Mouse (Mus musculus): ENCODE measurements around the gene Arid3a. TPM values are rescaled to one million over a fixed set of nuclear protein-coding genes. Genes with fewer than 3 reads are reported as not detected.

The Arid3a gene
- total and polyA plus RNA-seq, 3 experiments, result 48.4 to 114 (median 94.4) TPM

DNA sequence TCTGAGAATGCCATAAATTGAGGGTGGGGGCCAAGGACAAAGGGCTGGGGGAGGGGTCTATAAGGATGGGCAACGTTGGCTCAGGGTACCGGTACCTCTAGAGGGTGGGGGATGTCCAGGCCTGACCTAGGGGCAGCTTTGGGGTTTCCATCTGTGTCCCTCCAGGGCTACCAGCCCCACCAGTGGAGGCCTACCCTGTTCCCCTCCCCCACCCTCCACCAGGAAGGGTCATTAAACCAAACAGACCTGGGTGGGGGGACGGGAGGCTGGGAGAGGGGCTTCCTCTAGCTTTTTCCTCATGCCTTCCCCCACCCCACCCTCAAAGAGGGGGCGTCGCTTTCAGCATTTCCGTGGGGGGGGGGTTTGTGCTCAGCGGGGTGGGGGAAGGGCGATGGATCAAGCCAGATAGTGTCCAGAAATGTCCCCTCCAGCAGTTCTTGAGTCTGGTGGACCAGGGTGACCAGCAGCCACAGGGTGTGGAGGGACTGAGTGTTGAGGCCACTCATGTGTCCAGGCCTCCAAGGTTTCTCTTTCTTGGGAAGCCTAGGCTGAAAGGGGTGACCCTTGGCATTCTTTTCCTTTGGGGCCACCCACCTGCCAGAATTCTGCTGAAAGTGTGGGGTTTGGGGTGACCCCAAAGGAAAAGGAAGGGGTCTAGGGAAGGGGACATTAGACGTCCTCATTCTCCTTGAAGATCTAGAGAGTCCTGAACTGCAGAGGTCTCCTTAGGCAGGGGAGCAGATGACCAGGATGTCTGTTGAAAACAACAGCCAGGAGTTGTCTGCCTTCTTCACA, 2.3 kb downstream of the Arid3a start:
- Histone ChIP-seq H3K4me1 (ENCODE audit: control insufficient read depth in 1 of 2, insufficient read depth in 2 of 2) (peaks cover 20 to 66% of the 10 kb centered on the region in 2 experiments), H3K4me2 (ENCODE audit: insufficient read depth, low read depth, poor library complexity, severe bottlenecking) (peak overlapping the region; percentile 78), H3K9ac (ENCODE audit: insufficient read depth, low read depth) (peak overlapping the region; percentile 98), H3K4me3 (replicated peaks in 1 of 3; ENCODE audit: low read depth in 2 of 3, low read length in 2 of 3, poor library complexity in 1 of 3) (peak overlapping the region; percentile 72 to 96 (median 91)), H3K9me3 (replicated peaks; ENCODE audit: low read length) (no peaks in the 10 kb centered on the region), H3K36me3 (replicated peaks in 1 of 2; ENCODE audit: control insufficient read depth in 1 of 2, insufficient read depth in 1 of 2, low read length in 1 of 2) (peaks cover 35 to 44% of the 10 kb centered on the region in 2 experiments), H3K79me2 (replicated peaks; ENCODE audit: control insufficient read depth, extremely low read depth, insufficient read depth, poor library complexity, severe bottlenecking) (peaks cover 72% of the 10 kb centered on the region), H3K27me3 (replicated peaks) (no peaks in the 10 kb centered on the region), H3K27ac (ENCODE audit: insufficient read depth, low read depth) (peak overlapping the region; percentile 65)
- in situ Hi-C loops (cut with MboI; ENCODE audit: low pct_ligation_motif_present, low pct_unique_long_range_greater_than_20kb, low sequenced_read_pairs) (loop anchor here (5.0 kb wide), 2 partner anchors 33 to 37 kb away; partner anchors contain the start of genes Cfd and Wdr18), dilution Hi-C loops (cut with MboI; ENCODE audit: extremely low pct_ligation_motif_present, extremely low pct_unique_long_range_greater_than_20kb, low sequenced_read_pairs) (no loop called here)
- DNase-seq (ENCODE audit: extremely low read depth), result no peak
- TF ChIP-seq PAX5 (IDR thresholded peaks at IDR 0.05; ENCODE audit: low read length) (no peak), CHD2 (IDR thresholded peaks at IDR 0.05; ENCODE audit: low read length) (peak; percentile 90), CTCF (conservative IDR thresholded peaks at IDR 0.05 in 1 of 2, IDR thresholded peaks at IDR 0.05 in 1 of 2; ENCODE audit: low read depth in 2 of 2, low read length in 2 of 2) (no peak), ZMIZ1 (IDR thresholded peaks at IDR 0.05; ENCODE audit: low read depth, low read length) (0 out of 2 replicates have a peak, but pooled peaks have one; percentile 24), MAZ (IDR thresholded peaks at IDR 0.05; ENCODE audit: low read depth, low read length) (0 out of 2 replicates have a peak, but pooled peaks have one; percentile 33), SIN3A (IDR thresholded peaks at IDR 0.05; ENCODE audit: low read length) (peak; percentile 42; the same call in 1 of the 2 replicates), POLR2A (IDR thresholded peaks at IDR 0.05; ENCODE audit: low read depth, low read length) (0 out of 2 replicates have a peak, but pooled peaks have one; percentile 36)

GRCm38 (mm10) chr10:79929967-79930825, 3.4 kb downstream of the Arid3a start:
- Histone ChIP-seq H3K4me2 (ENCODE audit: insufficient read depth, low read depth, poor library complexity, severe bottlenecking) (peak overlapping the region; percentile 78), H3K27me3 (replicated peaks) (no peaks in the 10 kb centered on the region), H3K4me1 (ENCODE audit: control insufficient read depth in 1 of 2, insufficient read depth in 2 of 2) (peaks cover 26 to 69% of the 10 kb centered on the region in 2 experiments), H3K27ac (ENCODE audit: insufficient read depth, low read depth) (peak overlapping the region; percentile 65), H3K36me3 (replicated peaks in 1 of 2; ENCODE audit: control insufficient read depth in 1 of 2, insufficient read depth in 1 of 2, low read length in 1 of 2) (peaks cover 43 to 55% of the 10 kb centered on the region in 2 experiments), H3K9me3 (replicated peaks; ENCODE audit: low read length) (no peaks in the 10 kb centered on the region), H3K4me3 (replicated peaks in 1 of 3; ENCODE audit: low read depth in 2 of 3, low read length in 2 of 3, poor library complexity in 1 of 3) (peak overlapping the region; percentile 72 to 96 (median 91)), H3K79me2 (replicated peaks; ENCODE audit: control insufficient read depth, extremely low read depth, insufficient read depth, poor library complexity, severe bottlenecking) (peaks cover 83% of the 10 kb centered on the region), H3K9ac (ENCODE audit: insufficient read depth, low read depth) (peak overlapping the region; percentile 98)
- peak; percentile 76 for DNase-seq (ENCODE audit: extremely low read depth)
- in situ Hi-C loops (cut with MboI; ENCODE audit: low pct_ligation_motif_present, low pct_unique_long_range_greater_than_20kb, low sequenced_read_pairs) (loop anchor here (5.0 kb wide), 2 partner anchors 32 to 38 kb away; partner anchors contain the start of genes Cfd and Wdr18), dilution Hi-C loops (cut with MboI; ENCODE audit: extremely low pct_ligation_motif_present, extremely low pct_unique_long_range_greater_than_20kb, low sequenced_read_pairs) (no loop called here)
- TF ChIP-seq ZMIZ1 (IDR thresholded peaks at IDR 0.05; ENCODE audit: low read depth, low read length), result no peak
- TF ChIP-seq NELFE (IDR thresholded peaks at IDR 0.05; ENCODE audit: low read depth, low read length), result no peak
- TF ChIP-seq MEF2A (IDR thresholded peaks at IDR 0.05; ENCODE audit: borderline replicate concordance, low read depth, low read length), result peak; percentile 78
- TF ChIP-seq KAT2A (IDR thresholded peaks at IDR 0.05; ENCODE audit: insufficient replicate concordance, low read length), result no peak
- no peak for TF ChIP-seq ELF1 (IDR thresholded peaks at IDR 0.05; ENCODE audit: low read depth, low read length)
- TF ChIP-seq ZKSCAN1 (IDR thresholded peaks at IDR 0.05; ENCODE audit: borderline replicate concordance, low read depth, low read length), result no peak
- peak in 1 of 2 experiments; percentile 17; a peak in 1 of 4 replicates for TF ChIP-seq CTCF (conservative IDR thresholded peaks at IDR 0.05 in 1 of 2, IDR thresholded peaks at IDR 0.05 in 1 of 2; ENCODE audit: low read depth in 2 of 2, low read length in 2 of 2)
- TF ChIP-seq JUND (conservative IDR thresholded peaks at IDR 0.05; ENCODE audit: low read depth, low read length), result 0 out of 2 replicates have a peak, but pooled peaks have one; percentile 26
- no peak for TF ChIP-seq MXI1 (IDR thresholded peaks at IDR 0.05; ENCODE audit: low read depth, low read length)
- no peak for TF ChIP-seq UBTF (IDR thresholded peaks at IDR 0.05; ENCODE audit: low read depth, low read length)
- TF ChIP-seq JUN (IDR thresholded peaks at IDR 0.05; ENCODE audit: insufficient read depth, low read depth, low read length), result peak; percentile 65
- no peak for TF ChIP-seq CHD1 (IDR thresholded peaks at IDR 0.05; ENCODE audit: low read depth, low read length)
- TF ChIP-seq BHLHE40 (IDR thresholded peaks at IDR 0.05; ENCODE audit: low read depth, low read length), result peak; percentile 62
- TF ChIP-seq ETS1 (conservative IDR thresholded peaks at IDR 0.05; ENCODE audit: low read depth, low read length), result peak; percentile 85
- no peak for TF ChIP-seq ZNF384 (IDR thresholded peaks at IDR 0.05; ENCODE audit: low read depth, low read length)
- TF ChIP-seq SIN3A (IDR thresholded peaks at IDR 0.05; ENCODE audit: low read length), result peak; percentile 83; the same call in 1 of the 2 replicates
- no peak for TF ChIP-seq SMC3 (IDR thresholded peaks at IDR 0.05; ENCODE audit: low read depth, low read length)
- no peak for TF ChIP-seq E2F4 (IDR thresholded peaks at IDR 0.05; ENCODE audit: insufficient replicate concordance, low read depth, low read length)
- TF ChIP-seq MAZ (IDR thresholded peaks at IDR 0.05; ENCODE audit: low read depth, low read length), result no peak; the same call in 1 of the 2 replicates
- TF ChIP-seq POLR2A (IDR thresholded peaks at IDR 0.05; ENCODE audit: low read depth, low read length), result 0 out of 2 replicates have a peak, but pooled peaks have one; percentile 20
- TF ChIP-seq ZC3H11A (IDR thresholded peaks at IDR 0.05; ENCODE audit: low read depth, low read length), result no peak
- TF ChIP-seq EP300 (IDR thresholded peaks at IDR 0.05; ENCODE audit: low read length), result peak; percentile 74
- no peak for TF ChIP-seq TBP (conservative IDR thresholded peaks at IDR 0.05; ENCODE audit: low read depth, low read length)
- TF ChIP-seq POLR2AphosphoS2 (IDR thresholded peaks at IDR 0.05; ENCODE audit: low read depth, low read length), result peak; percentile 37; the same call in 1 of the 2 replicates
- TF ChIP-seq CHD2 (IDR thresholded peaks at IDR 0.05; ENCODE audit: low read length), result peak; percentile 29; the same call in 1 of the 2 replicates
